Mouse (Mus musculus) intestine, embryonic 15.5 days (tissue): Measurements from ENCODE around the gene Tbk1. TPM values are rescaled to one million over a fixed set of nuclear protein-coding genes. Genes with fewer than 3 reads are reported as not detected.
A peak's percentile ranks its signal among the peaks of the same experiment; 100 is the strongest.

Experiments used
- ATAC-seq: fragments of 200-750 bp; cut with Nextera tagmentation; 2 replicates; pipeline ENCODE4 v1.8.0; 2017; ENCODE audit warnings: moderate TSS enrichment, moderate library complexity
- H3K27ac ChIP-seq: fragments of 300-500 bp; sonication (generic); 2 replicates; pipeline ENCODE4 v1.5.1; 2015; ENCODE audit warnings: mild to moderate bottlenecking, inconsistent platforms
- H3K27me3 ChIP-seq: fragments of 300-500 bp; sonication (generic); replicated peaks from 2 replicates; pipeline ENCODE4 v1.6.1; 2015; ENCODE audit warnings: inconsistent platforms
- H3K36me3 ChIP-seq: fragments of 300-500 bp; sonication (generic); 2 replicates; pipeline ENCODE4 v1.6.1; 2015; ENCODE audit warnings: inconsistent platforms
- H3K4me1 ChIP-seq: fragments of 300-500 bp; sonication (generic); replicated peaks from 2 replicates; pipeline ENCODE4 v1.6.1; 2015; ENCODE audit warnings: inconsistent platforms
- H3K4me2 ChIP-seq: fragments of 300-500 bp; sonication (generic); replicated peaks from 2 replicates; pipeline ENCODE4 v1.6.1; 2015; ENCODE audit warnings: mild to moderate bottlenecking, inconsistent platforms
- H3K4me3 ChIP-seq: fragments of 300-500 bp; sonication (generic); replicated peaks from 2 replicates; pipeline ENCODE4 v1.5.1; 2015; ENCODE audit warnings: inconsistent platforms
- H3K9ac ChIP-seq: fragments of 300-500 bp; sonication (generic); 2 replicates; pipeline ENCODE4 v1.6.1; 2015; ENCODE audit warnings: inconsistent platforms
- H3K9me3 ChIP-seq: fragments of 300-500 bp; sonication (generic); 2 replicates; pipeline ENCODE4 v1.6.1; 2016; ENCODE audit warnings: inconsistent platforms
- WGBS: fragments of 180-500 bp; shearing (Covaris S2); methylation state at CpG from one replicate; pipeline ENCODE4 v1.1.7; 2015; 5-methylcytosine and 5-hydroxymethylcytosine counted together
- polyA plus RNA-seq: library from polyadenylated mRNA; unstranded; fragments of >200 nt; fragmentation: Nextera tagmentation; extraction: Ambion mirVana; gene quantifications from 2 replicates; pipeline ENCODE4 v1.2.1, GENCODE M21; 2015

Gene Tbk1
- polyA plus RNA-seq, 1 experiment from 2014 or later = 35.1 TPM

GRCm38 (mm10) chr10:121504973-121505911 lies 81.3 kb downstream of the Tbk1 start:
- Histone ChIP-seq H3K27me3 (no peaks in the 10 kb centered on the region), H3K36me3 (no peaks in the 10 kb centered on the region), H3K4me3 (peak overlapping the region; percentile 40), H3K4me1 (peaks cover 32% of the 10 kb centered on the region), H3K27ac (peak overlapping the region; percentile 76), H3K9ac (peak overlapping the region; percentile 42), H3K4me2 (peak overlapping the region; percentile 66), H3K9me3 (no peaks in the 10 kb centered on the region)
- peak; percentile 72 for ATAC-seq
- 20% methylated on average over 35 of the region's 35 CpGs for WGBS

GRCm38 (mm10) chr10:121501160-121501559 lies 85.4 kb downstream of the Tbk1 start:
- Histone ChIP-seq H3K27ac (no peak overlapping the region; the same call in 1 of the 2 replicates), H3K4me1 (peaks cover 29% of the 10 kb centered on the region), H3K27me3 (no peaks in the 10 kb centered on the region), H3K4me3 (no peak overlapping the region), H3K9ac (no peak overlapping the region), H3K36me3 (no peaks in the 10 kb centered on the region), H3K4me2 (no peak overlapping the region), H3K9me3 (no peaks in the 10 kb centered on the region)
- ATAC-seq = peak; percentile 60
- 69% methylated on average over 5 of the region's 5 CpGs for WGBS

GRCm38 (mm10) chr10:121500034-121500433 lies 86.6 kb downstream of the Tbk1 start:
- H3K4me2 ChIP-seq = no peak overlapping the region
- no peaks in the 10 kb centered on the region for H3K36me3 ChIP-seq
- H3K27me3 ChIP-seq = no peaks in the 10 kb centered on the region
- no peak overlapping the region for H3K4me3 ChIP-seq
- H3K27ac ChIP-seq = peak overlapping the region; percentile 48
- H3K9ac ChIP-seq = no peak overlapping the region
- no peaks in the 10 kb centered on the region for H3K9me3 ChIP-seq
- 58% methylated on average over 5 of the region's 5 CpGs for WGBS
- peak; percentile 78 for ATAC-seq
- H3K4me1 ChIP-seq = peaks cover 21% of the 10 kb centered on the region

DNA sequence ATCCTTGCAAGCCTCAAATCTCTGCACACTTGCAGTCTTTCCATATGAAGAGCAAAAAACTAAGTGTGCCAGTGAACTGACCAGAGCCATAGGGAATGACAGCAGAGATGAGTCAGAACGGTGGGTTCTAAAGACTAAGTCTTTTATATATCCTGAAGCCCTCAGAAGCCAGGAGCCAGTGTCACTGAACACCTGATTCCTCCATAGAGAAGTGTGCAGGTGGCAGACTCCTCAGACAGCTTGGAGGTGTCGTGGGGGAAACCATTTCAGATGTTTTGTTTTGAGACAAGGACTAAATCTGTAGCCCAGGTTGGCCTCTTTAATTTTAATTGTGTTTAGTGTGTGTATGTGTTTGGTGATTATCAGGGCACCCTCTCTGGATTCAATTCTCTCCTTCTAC lies 87.5 kb downstream of the Tbk1 start:
- peaks cover 17% of the 10 kb centered on the region for H3K4me1 ChIP-seq
- H3K36me3 ChIP-seq = no peaks in the 10 kb centered on the region
- no peak overlapping the region for H3K4me3 ChIP-seq
- no peak overlapping the region for H3K27ac ChIP-seq
- WGBS = 57% methylated on average over 2 of the region's 2 CpGs
- H3K9me3 ChIP-seq = no peaks in the 10 kb centered on the region
- H3K9ac ChIP-seq = no peak overlapping the region
- H3K27me3 ChIP-seq = no peaks in the 10 kb centered on the region
- no peak overlapping the region for H3K4me2 ChIP-seq
- ATAC-seq = no peak

GRCm38 (mm10) chr10:121498481-121498904 lies 88.1 kb downstream of the Tbk1 start:
- Histone ChIP-seq H3K4me1 (peaks cover 17% of the 10 kb centered on the region), H3K9me3 (no peaks in the 10 kb centered on the region), H3K27me3 (no peaks in the 10 kb centered on the region), H3K27ac (peak overlapping the region; percentile 45), H3K9ac (no peak overlapping the region), H3K4me2 (no peak overlapping the region; the same call in 1 of the 2 replicates), H3K36me3 (no peaks in the 10 kb centered on the region), H3K4me3 (no peak overlapping the region)
- WGBS = 56% methylated on average over 8 of the region's 8 CpGs
- ATAC-seq = peak; percentile 34

- H3K9ac ChIP-seq = no peak overlapping the region
- H3K4me2 ChIP-seq = no peak overlapping the region
- H3K27me3 ChIP-seq = no peaks in the 10 kb centered on the region
- no peak for ATAC-seq
- H3K4me3 ChIP-seq = no peak overlapping the region
- WGBS = 79% methylated on average over 7 of the region's 7 CpGs
- peaks cover 17% of the 10 kb centered on the region for H3K4me1 ChIP-seq
- H3K9me3 ChIP-seq = no peaks in the 10 kb centered on the region
- no peaks in the 10 kb centered on the region for H3K36me3 ChIP-seq
- peak overlapping the region; percentile 45 for H3K27ac ChIP-seq
Observed at GRCm38 (mm10) chr10:121497968-121498367, 88.6 kb downstream of the Tbk1 start.

GRCm38 (mm10) chr10:121496616-121497015 lies 90.0 kb downstream of the Tbk1 start:
- WGBS = 56% methylated on average over 7 of the region's 7 CpGs
- peaks cover 17% of the 10 kb centered on the region for H3K4me1 ChIP-seq
- H3K9me3 ChIP-seq = no peaks in the 10 kb centered on the region
- ATAC-seq = no peak
- H3K36me3 ChIP-seq = no peaks in the 10 kb centered on the region
- H3K27ac ChIP-seq = no peak overlapping the region
- H3K27me3 ChIP-seq = no peaks in the 10 kb centered on the region
- H3K9ac ChIP-seq = no peak overlapping the region
- H3K4me3 ChIP-seq = no peak overlapping the region
- H3K4me2 ChIP-seq = no peak overlapping the region

Other genes starting within 250 kb of the Tbk1 start
- gene Tbc1d30, start 235.5 kb downstream of the Tbk1 start, polyA plus RNA-seq = 3.5 and 4.5 TPM in 2 replicates
- gene Gns, start 221.7 kb downstream of the Tbk1 start, polyA plus RNA-seq = 41.4 and 42.4 TPM in 2 replicates
- gene Rassf3, start 110.4 kb downstream of the Tbk1 start, polyA plus RNA-seq = 23.5 and 26.0 TPM in 2 replicates
- gene Xpot, start 39.5 kb upstream of the Tbk1 start, polyA plus RNA-seq = 46.3 and 46.5 TPM in 2 replicates
- 0.23 and 0.39 TPM in 2 replicates for gene D930020B18Rik, start 54.8 kb upstream of the Tbk1 start, polyA plus RNA-seq
- 3.1 and 3.9 TPM in 2 replicates for gene BC048403, start 153.2 kb upstream of the Tbk1 start, polyA plus RNA-seq